Mouse (Mus musculus) kidney, postnatal 36 days (tissue): Measurements from ENCODE around the gene Tmem202.

Source experiments
- DNase-seq, 2 experiments: peaks; one replicate each; pipeline ENCODE4 v3.0.0; 2021 to 2022; ENCODE audit warnings: mixed read lengths in 2 of 2

The Tmem202 gene

DNA sequence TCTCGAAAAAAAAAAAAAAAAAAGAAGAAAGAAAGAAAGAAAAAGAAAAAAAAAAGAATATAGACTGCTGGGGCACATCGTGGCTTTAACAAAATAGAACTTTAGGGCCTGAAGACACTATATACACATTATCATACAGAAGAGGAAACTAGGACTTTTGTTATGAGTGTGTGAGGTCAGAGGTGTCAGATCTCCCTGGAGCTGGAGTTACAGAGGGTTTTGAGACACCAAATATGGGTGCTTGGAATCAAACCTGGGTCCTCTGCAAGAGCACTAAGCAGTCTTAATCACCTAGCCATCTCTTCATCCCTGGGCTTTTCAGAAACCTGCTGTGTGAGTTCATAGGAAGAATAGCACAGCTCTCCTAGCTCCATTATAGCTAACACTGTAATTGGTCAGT lies 6.2 kb downstream of the Tmem202 start:
- no peak for DNase-seq

- DNase-seq: no peak
Observed at GRCm38 (mm10) chr9:59531645-59532044, 8.0 kb downstream of the Tmem202 start.

- no peak for DNase-seq
Observed at GRCm38 (mm10) chr9:59528274-59528673, 11.4 kb downstream of the Tmem202 start.

- DNase-seq: no peak
Observed at GRCm38 (mm10) chr9:59527580-59527979, 12.1 kb downstream of the Tmem202 start.

GRCm38 (mm10) chr9:59526727-59527126 lies 12.9 kb downstream of the Tmem202 start:
- DNase-seq: no peak

DNA sequence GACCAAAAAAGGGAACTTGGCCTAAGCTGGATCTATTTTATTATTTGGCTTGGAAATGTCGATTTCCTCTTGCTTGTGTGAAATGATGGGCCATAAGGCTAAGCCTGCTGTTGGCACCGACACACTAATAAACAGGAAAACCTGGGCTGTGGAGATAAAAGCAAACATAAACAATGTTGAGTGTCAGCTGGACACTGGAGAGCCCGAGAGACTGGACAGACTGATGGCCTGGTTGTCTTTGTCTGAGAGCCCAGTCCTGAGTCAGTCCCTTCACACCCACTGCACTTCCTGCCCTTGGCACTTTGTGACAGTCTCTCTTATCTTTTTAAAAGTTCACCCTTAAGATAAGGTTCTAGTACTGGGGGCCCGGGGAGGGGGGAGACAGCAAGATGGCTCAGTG lies 16.7 kb downstream of the Tmem202 start:
- peak; percentile 25 to 41 for DNase-seq

GRCm38 (mm10) chr9:59519396-59519795 lies 20.3 kb downstream of the Tmem202 start:
- DNase-seq: no peak

DNA sequence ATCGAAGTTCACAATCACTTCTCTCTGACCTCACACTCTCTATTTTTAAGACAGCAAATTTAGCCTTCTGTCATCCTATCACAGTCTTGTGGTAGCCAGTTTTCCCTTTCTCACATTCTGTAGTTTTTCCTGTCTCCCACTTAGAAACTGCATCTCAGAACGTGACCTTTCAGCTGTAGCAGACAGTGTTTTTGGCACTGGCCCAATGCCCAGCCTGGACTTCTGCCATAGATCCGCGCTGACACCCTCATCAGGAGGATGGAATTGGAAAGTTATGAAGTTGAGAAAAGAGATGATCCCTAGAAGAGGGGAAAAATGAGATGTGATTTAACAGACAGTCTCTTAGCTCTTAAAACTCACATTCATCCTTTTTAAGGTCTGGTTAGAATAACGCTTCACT lies 20.7 kb downstream of the Tmem202 start:
- peak; percentile 43 to 72 for DNase-seq

DNA sequence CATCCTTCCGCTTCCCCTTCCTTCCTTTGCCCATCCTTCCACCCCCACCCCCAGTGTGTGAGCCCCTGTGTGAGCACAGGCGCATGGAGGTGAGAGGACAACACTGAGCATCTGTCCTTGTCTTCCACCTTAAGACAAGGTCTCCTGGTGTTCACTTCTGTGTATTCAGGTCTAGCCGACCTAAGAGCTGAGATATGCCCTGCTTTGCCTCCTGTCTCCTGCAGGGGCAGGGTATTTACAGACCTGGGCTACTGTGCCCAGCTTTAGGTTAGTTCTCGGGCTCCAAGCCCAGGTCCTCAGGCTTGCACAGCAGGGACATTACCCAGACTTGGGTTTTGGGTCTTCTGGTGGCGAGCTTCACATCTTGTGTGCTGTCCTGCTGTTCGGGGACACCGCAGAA lies 22.5 kb downstream of the Tmem202 start:
- no peak for DNase-seq

- DNase-seq: no peak
Observed at GRCm38 (mm10) chr9:59515069-59515468, 24.6 kb downstream of the Tmem202 start.

- DNase-seq: no peak
Observed at GRCm38 (mm10) chr9:59512381-59512780, 27.3 kb downstream of the Tmem202 start.

GRCm38 (mm10) chr9:59508146-59508545 lies 31.5 kb downstream of the Tmem202 start:
- no peak for DNase-seq

DNA sequence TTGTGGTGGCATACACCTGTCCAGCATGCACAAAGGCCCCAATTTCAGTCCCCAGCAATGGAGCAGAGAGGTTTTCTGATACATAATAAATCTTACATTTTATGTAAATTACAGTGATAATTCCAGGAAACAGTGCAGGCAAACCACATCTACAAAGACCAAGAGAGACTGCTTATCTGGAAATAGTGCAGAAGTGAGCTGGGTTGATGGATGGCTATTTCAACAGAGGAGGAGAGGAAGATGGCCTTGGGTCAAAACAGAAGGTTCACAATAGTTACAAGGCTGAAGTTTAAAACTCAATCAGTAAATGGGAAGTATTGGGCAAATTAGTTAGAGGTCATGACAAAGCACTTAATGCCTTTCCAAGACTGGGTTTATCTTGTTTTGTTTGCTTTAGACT lies 52.3 kb downstream of the Tmem202 start:
- DNase-seq: no peak

GRCm38 (mm10) chr9:59486549-59487065 lies 53.0 kb downstream of the Tmem202 start, which contains the start of gene Arih1:
Gene Arih1 (minus strand): TSS chr9:59486618.
- DNase-seq: peak; percentile 99 to 100

GRCm38 (mm10) chr9:59486076-59486518 lies 53.5 kb downstream of the Tmem202 start:
- DNase-seq: no peak

DNA sequence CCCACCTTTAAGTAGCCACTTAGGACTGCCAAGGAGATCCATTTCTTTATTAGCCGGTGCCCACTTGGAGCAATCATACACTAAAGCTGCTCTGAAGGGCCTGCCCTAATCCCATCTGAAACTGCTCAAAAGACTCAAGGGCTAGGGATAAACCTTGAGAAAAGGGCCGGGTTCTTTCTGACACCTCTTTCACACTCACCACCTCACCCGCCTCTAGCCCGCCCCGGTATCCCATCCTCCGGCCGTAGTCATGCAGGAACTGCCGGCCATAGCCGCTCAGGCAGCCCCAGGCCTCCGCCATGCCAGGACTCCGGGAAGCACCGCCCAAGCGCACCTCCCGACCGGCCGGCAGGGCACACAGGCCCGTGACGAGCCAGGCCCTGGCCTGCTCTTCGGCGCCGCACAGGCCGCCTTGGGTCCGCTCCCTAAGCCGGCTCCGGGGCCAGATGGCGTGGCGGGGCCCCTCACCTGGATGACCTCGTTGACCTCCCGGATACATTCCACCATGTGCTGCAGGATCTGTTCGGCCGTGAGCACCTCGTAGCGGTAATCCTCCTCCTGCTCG lies 54.1 kb downstream of the Tmem202 start:
- peak; percentile 66 to 83 for DNase-seq

- DNase-seq: no peak
Observed at GRCm38 (mm10) chr9:59484760-59485159, 54.9 kb downstream of the Tmem202 start.

DNA sequence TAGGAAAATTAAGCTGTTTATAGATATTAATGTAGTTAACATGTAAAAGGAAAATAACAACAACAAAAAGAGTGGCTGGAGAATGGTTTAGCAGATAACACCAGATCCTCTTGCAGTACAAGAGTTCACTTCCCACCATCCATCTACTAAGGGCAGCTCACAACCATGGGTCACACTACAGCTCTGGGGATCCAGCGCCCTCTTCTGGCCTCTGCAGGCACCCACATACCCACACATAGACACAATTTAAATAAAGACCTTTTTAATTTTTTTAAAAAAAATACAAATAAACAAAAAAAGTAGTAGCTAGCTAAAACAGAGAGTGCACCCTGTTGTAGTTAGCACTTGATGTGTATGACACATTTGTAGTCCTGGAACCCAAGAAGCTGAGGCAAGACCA lies 57.2 kb downstream of the Tmem202 start:
- DNase-seq: peak; percentile 50 to 74

DNA sequence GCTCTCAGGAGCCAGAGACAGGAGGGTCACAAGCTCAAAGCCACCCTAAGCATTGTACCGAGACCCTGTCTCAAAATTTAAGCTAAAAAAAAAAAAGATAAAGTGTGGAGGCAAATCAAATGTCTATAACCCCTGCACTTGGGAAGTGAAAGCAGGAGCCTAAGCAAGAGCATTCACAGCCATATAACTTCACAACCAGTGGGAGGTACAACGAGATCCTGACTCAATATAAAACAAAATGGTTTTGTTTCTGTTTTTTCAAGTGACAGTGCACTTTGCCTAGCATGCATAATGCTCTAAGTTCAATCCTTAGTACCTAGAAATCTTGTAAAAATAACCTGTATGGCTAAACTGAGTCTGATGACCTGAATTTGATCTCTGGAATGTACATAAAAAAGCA lies 63.0 kb downstream of the Tmem202 start:
- no peak for DNase-seq

GRCm38 (mm10) chr9:59474838-59475237 lies 64.8 kb downstream of the Tmem202 start:
- no peak for DNase-seq

GRCm38 (mm10) chr9:59473171-59473570 lies 66.5 kb downstream of the Tmem202 start:
- no peak for DNase-seq

DNA sequence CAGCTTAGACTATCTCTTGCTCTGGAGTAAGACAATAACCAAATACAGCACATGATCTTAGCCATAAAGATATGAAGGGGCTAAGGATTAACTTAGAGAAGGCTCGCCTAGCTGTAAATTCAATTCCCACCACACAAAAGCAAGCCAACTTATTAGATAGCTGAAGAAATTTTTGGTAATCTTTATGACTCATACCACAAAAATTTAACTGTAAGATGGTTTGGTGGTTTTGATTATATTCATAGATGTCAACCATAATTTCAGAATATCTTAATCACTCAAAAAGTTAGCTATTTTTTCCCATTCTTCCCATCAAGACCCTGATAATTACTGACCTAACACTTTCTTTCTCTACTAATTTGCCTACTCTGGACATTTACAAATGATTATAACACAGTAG lies 70.2 kb downstream of the Tmem202 start:
- DNase-seq: no peak
